Mouse (Mus musculus) spleen, adult 2 months (tissue): Measurements from ENCODE around the gene Drg1.
"Not testable (repeated sequence)": the region's sequence is repeated elsewhere in the genome, so short reads cannot be mapped to it uniquely, and the experiment has no call there.

Experiments
- CTCF ChIP-seq: fragments of 200-500 bp; IDR thresholded peaks from 2 replicates; pipeline ENCODE4 v1.5.1; 2011; ENCODE audit warnings: mild to moderate bottlenecking, inconsistent platforms; ENCODE audit not compliant: insufficient read depth, insufficient read length, insufficient replicate concordance; ENCODE audit errors: extremely low read depth
- POLR2A ChIP-seq: fragments of 200-500 bp; IDR thresholded peaks from 2 replicates; pipeline ENCODE4 v1.6.1; 2011; ENCODE audit warnings: low read depth, low read length, inconsistent platforms

GRCm38 (mm10) chr11:3178968-3179725 is 87.1 kb downstream of the Drg1 start:
- TF ChIP-seq CTCF, POLR2A: not testable (repeated sequence)
